Mouse (Mus musculus): ENCODE measurements around the gene Egfl6.

GRCm38 (mm10) chrX:166531671-166532070 lies 53.8 kb downstream of the Egfl6 start:
- TF ChIP-seq CTCF (IDR thresholded peaks at IDR 0.05; ENCODE audit: extremely low read depth, insufficient read length, insufficient replicate concordance, low read depth, low read length), result no peak
- TF ChIP-seq POLR2A (IDR thresholded peaks at IDR 0.05; ENCODE audit: low read depth, low read length), result no peak

Measured in small intestine, adult 2 months (tissue).